Mouse (Mus musculus) forebrain, embryonic 11.5 days (tissue): ENCODE results near the gene Chst11. TPM values are rescaled to one million over a fixed set of nuclear protein-coding genes. Genes with fewer than 3 reads are reported as not detected.

Experiments
- ATAC-seq: fragments of 200-750 bp; cut with Nextera tagmentation; replicated peaks from 2 replicates; pipeline ENCODE4 v1.8.0; 2017; ENCODE audit warnings: moderate TSS enrichment; ENCODE audit not compliant: low FRiP score
- DNase-seq: peaks from one replicate; pipeline ENCODE4 v3.0.0-alpha.2; 2017; ENCODE audit warnings: low spot score
- H3K27ac ChIP-seq: fragments of 300-500 bp; sonication (generic); 2 replicates; pipeline ENCODE4 v1.5.1; 2014; ENCODE audit warnings: low read depth, low read length
- H3K27me3 ChIP-seq: fragments of 300-500 bp; sonication (generic); 2 replicates; pipeline ENCODE4 v1.6.1; 2014; ENCODE audit warnings: mild to moderate bottlenecking, low read length, mixed read lengths; ENCODE audit not compliant: control insufficient read depth, insufficient read depth
- H3K36me3 ChIP-seq: fragments of 300-500 bp; sonication (generic); 2 replicates; pipeline ENCODE4 v1.6.1; 2014; ENCODE audit warnings: mild to moderate bottlenecking, low read length, moderate library complexity, mixed read lengths; ENCODE audit not compliant: control insufficient read depth, insufficient read depth
- H3K4me1 ChIP-seq: fragments of 300-500 bp; sonication (generic); replicated peaks from 2 replicates; pipeline ENCODE4 v1.6.1; 2014; ENCODE audit warnings: low read length, mixed read lengths; ENCODE audit not compliant: control insufficient read depth, insufficient read depth
- H3K4me2 ChIP-seq: fragments of 300-500 bp; sonication (generic); 2 replicates; pipeline ENCODE4 v1.6.1; 2014; ENCODE audit warnings: low read depth, mild to moderate bottlenecking, low read length, moderate library complexity, mixed read lengths; ENCODE audit not compliant: severe bottlenecking
- H3K4me3 ChIP-seq: fragments of 300-500 bp; sonication (generic); 2 replicates; pipeline ENCODE4 v1.5.1; 2014; ENCODE audit warnings: low read depth, low read length
- H3K9ac ChIP-seq: fragments of 300-500 bp; sonication (generic); 2 replicates; pipeline ENCODE4 v1.6.1; 2014; ENCODE audit warnings: low read length
- H3K9me3 ChIP-seq: fragments of 300-500 bp; sonication (generic); 2 replicates; pipeline ENCODE4 v1.6.1; 2016; ENCODE audit warnings: low read length, mixed read lengths; ENCODE audit not compliant: control insufficient read depth
- WGBS: fragments of 180-500 bp; shearing (Covaris S2); extraction: QIAGEN DNeasy Blood & Tissue Kit; methylation state at CpG from one replicate; pipeline ENCODE4 v1.1.7; 2014; 5-methylcytosine and 5-hydroxymethylcytosine counted together
- polyA plus RNA-seq: library from polyadenylated mRNA; unstranded; fragments of >200 nt; fragmentation: Nextera tagmentation; extraction: Ambion mirVana; gene quantifications from 2 replicates; pipeline ENCODE4 v1.2.1, GENCODE M21; 2014

Gene Chst11
- polyA plus RNA-seq, 1 experiment from 2014 or later: 1.9 TPM

- H3K9ac ChIP-seq: no peak overlapping the region
- peak; percentile 65 for DNase-seq
- no peak overlapping the region for H3K27ac ChIP-seq
Measured at GRCm38 (mm10) chr10:83140258-83140936, 155.1 kb downstream of the Chst11 start.

DNA sequence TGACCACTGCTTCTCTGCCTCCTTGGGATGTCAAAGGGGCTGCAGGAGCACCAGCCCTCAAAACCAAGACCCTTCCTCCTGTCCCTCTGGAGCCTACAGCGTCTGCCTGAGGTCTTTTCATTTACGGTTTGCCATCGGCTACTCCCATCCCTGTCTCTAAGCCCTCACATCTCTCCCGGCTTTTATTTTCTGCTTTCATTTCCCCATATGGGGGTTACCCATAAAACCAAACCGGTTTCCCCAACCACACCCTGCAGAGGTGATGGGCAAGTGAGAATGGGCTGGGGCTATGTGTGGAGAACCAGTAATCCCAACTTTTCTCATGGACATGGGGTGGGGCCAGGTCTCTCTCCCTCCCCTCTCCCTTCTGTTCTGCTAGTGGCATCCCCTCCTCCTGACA lies 156.1 kb downstream of the Chst11 start:
- H3K4me3 ChIP-seq: no peak overlapping the region
- no peak for DNase-seq
- no peak overlapping the region for H3K9ac ChIP-seq
- no peaks in the 10 kb centered on the region for H3K27me3 ChIP-seq
- H3K27ac ChIP-seq: no peak overlapping the region
- no peak for ATAC-seq
- H3K9me3 ChIP-seq: no peaks in the 10 kb centered on the region
- no peaks in the 10 kb centered on the region for H3K36me3 ChIP-seq
- H3K4me2 ChIP-seq: no peak overlapping the region
- 96% methylated on average over 5 of the region's 5 CpGs for WGBS
- H3K4me1 ChIP-seq: peaks cover 8% of the 10 kb centered on the region

More at GRCm38 (mm10) chr10:83140258-83140936, 155.1 kb downstream of the Chst11 start:
- Histone ChIP-seq H3K4me3 (no peak overlapping the region), H3K4me1 (peaks cover 2% of the 10 kb centered on the region; the same call in 1 of the 2 replicates), H3K4me2 (no peak overlapping the region), H3K9me3 (no peaks in the 10 kb centered on the region), H3K27me3 (no peaks in the 10 kb centered on the region), H3K36me3 (no peaks in the 10 kb centered on the region)
- WGBS: 55% methylated on average over 16 of the region's 16 CpGs
- peak; percentile 67 for ATAC-seq

- DNase-seq (no peak), ATAC-seq (no peak)
- H3K4me1 ChIP-seq: peaks cover 8% of the 10 kb centered on the region
- H3K27ac ChIP-seq: no peak overlapping the region
- no peak overlapping the region for H3K4me2 ChIP-seq
- H3K9ac ChIP-seq: no peak overlapping the region
- H3K27me3 ChIP-seq: no peaks in the 10 kb centered on the region
- no peaks in the 10 kb centered on the region for H3K9me3 ChIP-seq
- 90% methylated on average over 10 of the region's 10 CpGs for WGBS
- H3K36me3 ChIP-seq: no peaks in the 10 kb centered on the region
- no peak overlapping the region for H3K4me3 ChIP-seq
Measured at GRCm38 (mm10) chr10:83143049-83143448, 157.8 kb downstream of the Chst11 start.

- Histone ChIP-seq H3K36me3 (no peaks in the 10 kb centered on the region), H3K9me3 (no peaks in the 10 kb centered on the region), H3K9ac (0 out of 2 replicates have a peak overlapping the region, but pooled peaks have one; percentile 17), H3K4me3 (no peak overlapping the region), H3K27me3 (no peaks in the 10 kb centered on the region), H3K27ac (no peak overlapping the region), H3K4me1 (peaks cover 6% of the 10 kb centered on the region), H3K4me2 (no peak overlapping the region)
- WGBS: 29% methylated on average over 14 of the region's 14 CpGs
- DNase-seq (no peak), ATAC-seq (peak; percentile 35; the same call in 1 of the 2 replicates)
Measured at GRCm38 (mm10) chr10:83145836-83146235, 160.5 kb downstream of the Chst11 start.

- Histone ChIP-seq H3K4me1 (peaks cover 6% of the 10 kb centered on the region), H3K9ac (no peak overlapping the region), H3K36me3 (no peaks in the 10 kb centered on the region), H3K27ac (no peak overlapping the region), H3K4me2 (no peak overlapping the region), H3K4me3 (no peak overlapping the region), H3K27me3 (no peaks in the 10 kb centered on the region), H3K9me3 (no peaks in the 10 kb centered on the region)
- ATAC-seq (no peak), DNase-seq (no peak)
- 76% methylated on average over 12 of the region's 12 CpGs for WGBS
Measured at GRCm38 (mm10) chr10:83149342-83150178, 164.3 kb downstream of the Chst11 start.

GRCm38 (mm10) chr10:83150587-83150986 lies 165.3 kb downstream of the Chst11 start:
- Histone ChIP-seq H3K4me1 (peaks cover 5% of the 10 kb centered on the region), H3K9ac (no peak overlapping the region), H3K4me3 (no peak overlapping the region), H3K36me3 (no peaks in the 10 kb centered on the region), H3K27ac (no peak overlapping the region), H3K4me2 (no peak overlapping the region), H3K27me3 (no peaks in the 10 kb centered on the region), H3K9me3 (no peaks in the 10 kb centered on the region)
- DNase-seq (no peak), ATAC-seq (no peak)
- 94% methylated on average over 7 of the region's 7 CpGs for WGBS

- no peak for ATAC-seq
- no peak overlapping the region for H3K4me2 ChIP-seq
- DNase-seq: no peak
- no peak overlapping the region for H3K4me3 ChIP-seq
- H3K27me3 ChIP-seq: no peaks in the 10 kb centered on the region
- no peak overlapping the region for H3K27ac ChIP-seq
- H3K36me3 ChIP-seq: no peaks in the 10 kb centered on the region
- H3K9me3 ChIP-seq: no peaks in the 10 kb centered on the region
- 94% methylated on average over 6 of the region's 6 CpGs for WGBS
- no peak overlapping the region for H3K9ac ChIP-seq
- no peaks in the 10 kb centered on the region; the same call in 1 of the 2 replicates for H3K4me1 ChIP-seq
Measured at GRCm38 (mm10) chr10:83151362-83151761, 166.1 kb downstream of the Chst11 start.

DNA sequence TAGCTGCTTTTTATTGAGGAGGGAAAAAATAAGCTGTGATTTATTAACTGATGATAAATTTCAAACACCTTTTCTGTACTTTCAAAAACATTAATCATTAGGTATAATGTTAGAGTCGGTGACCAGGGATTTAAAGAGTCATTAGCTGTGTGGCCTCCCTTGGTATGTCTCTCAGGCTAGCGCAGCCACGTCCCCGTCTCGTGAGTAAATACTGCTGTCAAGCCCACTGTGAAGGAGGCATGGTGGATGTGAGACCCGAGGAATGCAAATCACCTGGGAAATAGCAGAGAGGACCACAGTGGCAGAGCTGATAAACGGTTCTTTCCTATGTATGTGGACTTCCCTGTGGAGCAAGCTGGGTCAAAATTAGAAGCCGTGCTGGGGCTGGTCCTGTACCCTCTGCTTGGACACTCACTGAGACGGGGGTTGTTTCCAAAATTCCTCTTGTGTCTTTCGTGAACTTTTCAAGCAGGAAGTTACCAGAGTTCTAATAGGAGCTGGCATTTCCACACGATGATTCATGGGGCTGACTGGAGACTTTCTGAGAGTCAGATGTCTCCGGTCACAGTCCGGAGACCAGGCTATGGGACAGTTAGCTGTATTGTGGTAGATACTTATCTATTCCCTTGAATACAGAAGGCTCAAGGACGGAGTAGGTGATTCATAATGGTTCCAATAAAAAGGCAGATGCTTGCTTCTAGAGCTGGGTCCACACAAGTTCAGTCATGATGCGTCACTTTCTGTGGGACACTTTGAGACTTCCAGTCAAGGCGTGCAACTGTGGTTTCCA lies 166.8 kb downstream of the Chst11 start:
- no peaks in the 10 kb centered on the region for H3K27me3 ChIP-seq
- no peak overlapping the region for H3K9ac ChIP-seq
- H3K9me3 ChIP-seq: no peaks in the 10 kb centered on the region
- H3K4me1 ChIP-seq: no peaks in the 10 kb centered on the region; the same call in 1 of the 2 replicates
- 83% methylated on average over 16 of the region's 16 CpGs for WGBS
- DNase-seq (no peak), ATAC-seq (no peak)
- no peak overlapping the region for H3K4me2 ChIP-seq
- no peaks in the 10 kb centered on the region for H3K36me3 ChIP-seq
- no peak overlapping the region for H3K27ac ChIP-seq
- H3K4me3 ChIP-seq: no peak overlapping the region
